Mouse (Mus musculus): Measurements from ENCODE around the gene Fgfr2.

The Fgfr2 gene

GRCm38 (mm10) chr7:130731792-130732191 is 2391.4 kb downstream of the Fgfr2 start:
- DNase-seq (ENCODE audit: low read depth, low spot score): no peak

- DNase-seq (ENCODE audit: low read depth, low spot score): no peak
Measured at GRCm38 (mm10) chr7:130727560-130727959, 2395.6 kb downstream of the Fgfr2 start.

GRCm38 (mm10) chr7:130726724-130727422 is 2396.3 kb downstream of the Fgfr2 start:
- no peak for DNase-seq (ENCODE audit: low read depth, low spot score)

GRCm38 (mm10) chr7:130726185-130726584 is 2397.0 kb downstream of the Fgfr2 start:
- peak; percentile 56 for DNase-seq (ENCODE audit: low read depth, low spot score)

- no peak for DNase-seq (ENCODE audit: low read depth, low spot score)
Measured at GRCm38 (mm10) chr7:130720646-130721335, 2402.4 kb downstream of the Fgfr2 start.

GRCm38 (mm10) chr7:130719931-130720598 is 2403.1 kb downstream of the Fgfr2 start:
- DNase-seq (ENCODE audit: low read depth, low spot score): no peak

GRCm38 (mm10) chr7:130716989-130717388 is 2406.2 kb downstream of the Fgfr2 start:
- DNase-seq (ENCODE audit: low read depth, low spot score): no peak

GRCm38 (mm10) chr7:130716341-130716740 is 2406.8 kb downstream of the Fgfr2 start:
- DNase-seq (ENCODE audit: low read depth, low spot score): no peak

- DNase-seq (ENCODE audit: low read depth, low spot score): no peak
Measured at GRCm38 (mm10) chr7:130715467-130715866, 2407.7 kb downstream of the Fgfr2 start.

- DNase-seq (ENCODE audit: low read depth, low spot score): no peak
Measured at GRCm38 (mm10) chr7:130713319-130713718, 2409.8 kb downstream of the Fgfr2 start.

GRCm38 (mm10) chr7:130711851-130712250 is 2411.3 kb downstream of the Fgfr2 start:
- DNase-seq (ENCODE audit: low read depth, low spot score): no peak

- DNase-seq (ENCODE audit: low read depth, low spot score): no peak
Measured at GRCm38 (mm10) chr7:130709372-130710274, 2413.5 kb downstream of the Fgfr2 start.

- no peak for DNase-seq (ENCODE audit: low read depth, low spot score)
Measured at GRCm38 (mm10) chr7:130708940-130709339, 2414.2 kb downstream of the Fgfr2 start.

GRCm38 (mm10) chr7:130705230-130705629 is 2417.9 kb downstream of the Fgfr2 start:
- no peak for DNase-seq (ENCODE audit: low read depth, low spot score)

- no peak for DNase-seq (ENCODE audit: low read depth, low spot score)
Measured at GRCm38 (mm10) chr7:130701336-130701735, 2421.8 kb downstream of the Fgfr2 start.

GRCm38 (mm10) chr7:130698480-130698879 is 2424.7 kb downstream of the Fgfr2 start:
- no peak for DNase-seq (ENCODE audit: low read depth, low spot score)

- no peak for DNase-seq (ENCODE audit: low read depth, low spot score)
Measured at GRCm38 (mm10) chr7:130696347-130697234, 2426.6 kb downstream of the Fgfr2 start.

GRCm38 (mm10) chr7:130695669-130696338 is 2427.3 kb downstream of the Fgfr2 start:
- no peak for DNase-seq (ENCODE audit: low read depth, low spot score)

- no peak for DNase-seq (ENCODE audit: low read depth, low spot score)
Measured at GRCm38 (mm10) chr7:130693800-130694193, 2429.4 kb downstream of the Fgfr2 start.
